Mouse (Mus musculus) CD4-positive, CD25-positive, alpha-beta regulatory T cell, adult 9 weeks (primary cell): ENCODE measurements around the gene Arpc2. TPM values are rescaled to one million over a fixed set of nuclear protein-coding genes. Genes with fewer than 3 reads are reported as not detected.

ENCODE experiments used
- polyA plus RNA-seq: library from polyadenylated mRNA; unstranded; fragments of 100-300 nt; shearing (Covaris generic); gene quantifications from one replicate; pipeline ENCODE4 v1.2.1, GENCODE M21; 2017

Gene Arpc2
- polyA plus RNA-seq: 833 TPM

DNA sequence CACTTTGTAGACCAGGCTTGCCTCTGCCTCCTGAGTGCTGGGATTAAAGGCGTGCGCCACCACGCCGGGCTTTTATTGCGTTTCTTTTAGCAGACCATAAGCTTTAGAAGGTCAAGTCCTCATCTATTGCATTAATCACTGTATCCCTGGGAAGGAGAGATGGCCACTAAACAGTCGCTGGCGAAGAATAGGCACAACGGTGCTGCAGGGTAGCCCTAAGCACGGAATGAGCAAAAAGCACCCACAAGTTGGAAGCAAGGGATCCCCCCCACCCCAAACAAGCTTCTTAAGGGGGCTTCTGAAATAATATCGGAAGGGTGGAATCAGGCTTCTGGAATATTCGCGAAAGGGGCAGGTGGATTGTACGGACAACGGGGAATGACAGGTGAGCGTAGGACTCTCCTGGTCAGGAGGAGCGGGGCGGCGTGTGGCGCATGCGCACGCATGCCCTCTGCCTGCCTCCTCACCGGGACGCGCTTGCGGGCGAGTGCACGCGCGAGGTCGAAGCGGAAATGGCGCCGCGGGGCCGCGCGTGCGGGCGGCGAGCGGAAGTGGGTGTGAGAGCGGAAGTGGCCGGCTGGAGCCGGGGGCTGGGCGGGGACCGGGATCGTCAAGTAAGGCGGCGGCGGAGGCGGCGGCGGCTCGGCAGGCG, at the start of gene Arpc2:
Gene Arpc2 (plus strand): TSS at position 147 of the 652 bp plus-strand sequence.

DNA sequence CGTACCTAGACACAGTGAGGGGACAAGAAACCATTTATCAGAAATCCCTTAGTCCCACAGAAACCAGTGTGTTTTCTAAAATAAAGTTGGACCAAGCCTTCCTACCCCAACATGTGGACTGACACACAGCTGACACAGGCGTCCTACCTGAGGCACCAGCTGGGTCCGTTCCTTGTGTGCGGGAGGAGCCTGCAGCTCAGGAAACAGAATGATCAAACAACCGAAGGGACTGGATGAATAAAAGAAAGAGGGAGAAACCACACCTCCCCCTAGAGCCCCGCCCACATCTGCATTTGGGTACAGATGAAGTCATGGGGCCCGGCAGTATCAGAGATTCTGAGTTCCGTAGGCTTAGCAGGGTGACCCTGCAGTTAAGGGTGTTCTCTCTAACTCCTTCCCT, 41.4 kb upstream of the Arpc2 start, which contains the start of gene Cxcr1:
Gene Cxcr1 (minus strand): TSS at position 187 of the 400 bp plus-strand sequence.

DNA sequence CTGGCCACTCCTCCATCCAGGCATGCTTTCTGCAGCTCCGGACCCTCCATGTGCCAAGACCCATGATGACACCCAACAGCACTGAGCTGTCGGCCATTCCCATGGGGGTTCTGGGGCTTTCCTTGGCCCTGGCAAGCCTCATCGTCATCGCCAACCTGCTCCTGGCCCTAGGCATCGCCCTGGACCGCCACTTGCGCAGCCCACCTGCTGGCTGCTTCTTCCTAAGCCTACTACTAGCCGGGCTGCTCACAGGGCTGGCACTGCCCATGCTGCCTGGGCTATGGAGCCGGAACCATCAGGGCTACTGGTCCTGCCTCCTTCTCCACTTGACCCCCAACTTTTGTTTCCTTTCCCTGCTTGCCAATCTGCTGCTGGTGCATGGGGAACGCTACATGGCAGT, 42.7 kb downstream of the Arpc2 start, which contains the start of gene Gpbar1:
Gene Gpbar1 (plus strand): TSS at position 13 of the 400 bp plus-strand sequence.

DNA sequence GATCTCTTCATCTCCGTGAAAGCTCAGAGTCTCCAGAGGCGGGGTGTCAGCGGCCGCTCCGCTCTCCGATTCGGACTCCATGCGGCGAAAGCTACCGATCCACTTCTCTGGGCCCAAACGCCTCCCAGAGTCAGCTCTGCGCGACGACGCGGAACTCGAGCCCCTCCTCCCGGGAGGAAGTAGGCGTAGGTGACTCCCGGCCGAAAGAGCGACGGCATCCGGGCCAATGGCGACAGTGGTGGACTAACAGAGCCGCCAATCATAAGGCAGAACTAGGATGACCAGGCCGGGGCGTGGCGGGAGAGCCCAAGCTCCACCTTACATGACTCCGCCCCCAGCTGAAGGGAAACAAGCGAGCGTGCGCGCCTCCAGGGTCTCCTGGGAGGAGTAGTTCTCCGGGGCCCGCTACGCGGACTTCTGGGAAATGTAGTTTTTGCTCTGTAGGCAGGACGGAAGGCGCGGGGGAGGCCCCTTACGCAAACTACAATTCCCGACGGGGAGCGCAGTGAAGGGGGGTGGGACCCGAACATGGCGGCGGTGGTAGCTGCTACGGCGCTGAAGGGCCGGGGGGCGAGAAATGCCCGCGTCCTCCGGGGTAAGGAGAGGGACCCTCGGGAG, 48.8 kb downstream of the Arpc2 start, which contains the start of the genes Aamp and Pnkd:
Gene Aamp (minus strand): TSS at position 196 of the 618 bp plus-strand sequence.
Gene Pnkd (plus strand): TSS at position 388 of the 618 bp plus-strand sequence.

DNA sequence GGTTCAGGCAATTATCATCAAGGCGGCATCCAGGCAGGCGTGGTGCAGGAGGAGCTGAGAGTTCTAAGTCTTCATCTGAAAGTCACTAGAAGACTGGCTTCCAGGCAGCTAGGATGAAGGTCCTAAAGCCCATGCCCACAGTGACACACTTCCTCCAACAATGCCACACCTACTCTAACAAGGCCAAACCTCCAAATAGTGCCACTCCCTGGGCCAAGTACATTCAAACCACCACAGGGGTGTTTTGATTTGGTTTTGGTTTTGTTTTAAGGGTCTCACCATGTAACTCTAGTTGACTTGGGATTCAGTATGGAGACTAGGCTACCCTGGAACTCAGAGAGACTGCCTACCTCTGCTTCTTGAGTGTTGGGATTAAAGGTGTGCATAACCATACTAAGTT, 69.6 kb downstream of the Arpc2 start, which contains the start of gene Tmbim1:
Gene Tmbim1 (minus strand): TSS at position 101 of the 400 bp plus-strand sequence.

Other genes starting within 250 kb of the Arpc2 start
- gene Tns1, start 111.6 kb upstream of the Arpc2 start, polyA plus RNA-seq: 39.3 TPM
- gene Rufy4, start 110.5 kb upstream of the Arpc2 start, polyA plus RNA-seq: not detected
- not detected for gene Cxcr2, start 82.1 kb upstream of the Arpc2 start, polyA plus RNA-seq
- not detected for gene Cxcr1, start 41.5 kb upstream of the Arpc2 start, polyA plus RNA-seq
- 1.0 TPM for gene Gpbar1, start 42.5 kb downstream of the Arpc2 start, polyA plus RNA-seq
- gene Aamp, start 48.7 kb downstream of the Arpc2 start, polyA plus RNA-seq: 272 TPM
- gene Pnkd, start 48.8 kb downstream of the Arpc2 start, polyA plus RNA-seq: 94.0 TPM
- gene Tmbim1, start 69.5 kb downstream of the Arpc2 start, polyA plus RNA-seq: 18.2 TPM
- 0.15 TPM for gene Catip, start 126.0 kb downstream of the Arpc2 start, polyA plus RNA-seq
- 2.0 TPM for gene Slc11a1, start 139.1 kb downstream of the Arpc2 start, polyA plus RNA-seq
- gene Ctdsp1, start 155.4 kb downstream of the Arpc2 start, polyA plus RNA-seq: 8.3 TPM
- 0.24 TPM for gene Vil1, start 173.3 kb downstream of the Arpc2 start, polyA plus RNA-seq